In the genomic region with DNA sequence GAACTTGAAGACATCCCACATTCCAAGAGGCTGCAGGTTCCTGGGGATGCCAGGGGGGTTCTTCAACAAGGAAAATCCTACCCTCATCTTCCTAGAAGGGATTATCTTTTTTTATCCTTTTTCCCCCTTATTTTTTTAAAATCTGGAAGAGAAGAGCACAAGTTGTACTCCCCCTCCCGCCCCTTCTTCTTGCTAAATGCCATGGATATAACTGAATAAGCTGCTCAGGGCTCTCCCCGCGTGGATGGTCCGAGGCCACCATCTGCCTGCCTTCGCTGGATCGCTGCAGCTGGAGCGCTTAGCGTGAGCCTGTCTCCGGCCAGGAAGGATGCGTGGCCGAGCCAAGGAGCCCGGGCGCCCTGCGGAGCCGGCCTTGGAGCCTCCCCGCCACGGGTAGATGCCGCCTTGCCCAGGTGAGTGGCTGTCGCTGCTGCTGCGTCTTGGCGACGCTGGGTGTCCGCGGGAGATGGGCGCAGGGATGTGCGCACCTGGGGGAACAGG, we compare ENCODE assay signal across 8 mouse cellular contexts. TPM values are rescaled to one million over a fixed set of nuclear protein-coding genes. Genes with fewer than 3 reads are reported as not detected.
DNase-seq lines count a peak whose midpoint lies in the region; ATAC-seq and TF ChIP-seq lines count a peak whose summit lies in the region.

No protein-coding gene starts in this region.

- no peak for TF ChIP-seq POLR2A in cortical plate, adult 2 months (IDR thresholded peaks at IDR 0.05; ENCODE audit: extremely low read depth, insufficient read depth, low read length)

- no peak for TF ChIP-seq CTCF in cortical plate, adult 2 months (IDR thresholded peaks at IDR 0.05; ENCODE audit: extremely low read depth, insufficient read depth, low read length)

- no peak for DNase-seq in heart, postnatal 25 days (ENCODE audit: low spot score)
- DNase-seq in left cerebral cortex, postnatal 4 days = peak; percentile 57
- peak; percentile 52 to 59 for DNase-seq in right cerebral cortex, adult 2 months (ENCODE audit: low spot score in 2 of 2)
- no peak for DNase-seq in lung, postnatal 14 days
- no peak for DNase-seq in spleen, postnatal 4 days (ENCODE audit: low spot score in 2 of 2)

- no peak overlapping the region for H3K9ac ChIP-seq in heart, embryonic 14.5 days (ENCODE audit: low read length)
- H3K9ac ChIP-seq in heart, embryonic 16.5 days (ENCODE audit: low read length) = no peak overlapping the region

- peaks cover 72% of the 10 kb centered on the region for H3K27me3 ChIP-seq in heart, embryonic 14.5 days (ENCODE audit: control insufficient read depth, insufficient read depth, low read length)
- peaks cover 49% of the 10 kb centered on the region for H3K27me3 ChIP-seq in heart, embryonic 16.5 days (ENCODE audit: control insufficient read depth, insufficient read depth, low read length)

- H3K4me2 ChIP-seq in heart, embryonic 14.5 days (ENCODE audit: low read length) = peak overlapping the region; percentile 87
- H3K4me2 ChIP-seq in heart, embryonic 16.5 days (ENCODE audit: low read depth, low read length) = peak overlapping the region; percentile 94

- no peak overlapping the region for H3K27ac ChIP-seq in heart, embryonic 14.5 days (replicated peaks in 1 of 2; ENCODE audit: control insufficient read depth in 1 of 2, insufficient read depth in 1 of 2, low read depth in 2 of 2, low read length in 2 of 2)
- H3K27ac ChIP-seq in cortical plate, adult 2 months (ENCODE audit: insufficient read depth, low read length) = peak overlapping the region; percentile 79
- no peak overlapping the region for H3K27ac ChIP-seq in heart, embryonic 16.5 days (ENCODE audit: low read length)

- intact Hi-C loops in heart, postnatal 25 days (cut with DNase I) = no loop called here
- intact Hi-C loops in left cerebral cortex, postnatal 4 days (cut with DNase I) = loop anchor here (5.0 to 10.0 kb wide), 5 partner anchors 240 to 962 kb away; no protein-coding TSS in a partner anchor

- no peak for ATAC-seq in heart, embryonic 14.5 days (ENCODE audit: insufficient number of reproducible peaks, insufficient read depth, low FRiP score, low read depth)
- no peak for ATAC-seq in heart, embryonic 16.5 days (replicated peaks; ENCODE audit: extremely low read depth, insufficient read depth, low FRiP score)

- peaks cover 4 to 10% of the 10 kb centered on the region in 2 experiments; a peak in 2 of 4 replicates for H3K4me1 ChIP-seq in heart, embryonic 14.5 days (ENCODE audit: control insufficient read depth in 2 of 2, insufficient read depth in 2 of 2, low read length in 2 of 2)
- peaks cover 2% of the 10 kb centered on the region for H3K4me1 ChIP-seq in cortical plate, adult 2 months (ENCODE audit: control insufficient read depth, insufficient read depth, low read length)
- H3K4me1 ChIP-seq in heart, embryonic 16.5 days (ENCODE audit: control insufficient read depth, insufficient read depth, low read length) = peaks cover 3% of the 10 kb centered on the region

- WGBS in heart, embryonic 14.5 days = 1% methylated on average over 26 of the region's 26 CpGs
- under 1% methylated on average over 26 of the region's 26 CpGs for WGBS in heart, embryonic 16.5 days

- H3K36me3 ChIP-seq in heart, embryonic 14.5 days (ENCODE audit: control insufficient read depth, insufficient read depth, low read length) = no peaks in the 10 kb centered on the region
- H3K36me3 ChIP-seq in heart, embryonic 16.5 days (ENCODE audit: control insufficient read depth, insufficient read depth) = no peaks in the 10 kb centered on the region

- no peaks in the 10 kb centered on the region for H3K9me3 ChIP-seq in heart, embryonic 14.5 days (ENCODE audit: control insufficient read depth, low read length)
- H3K9me3 ChIP-seq in heart, embryonic 16.5 days (replicated peaks; ENCODE audit: control insufficient read depth, low read length) = no peaks in the 10 kb centered on the region

- H3K4me3 ChIP-seq in heart, embryonic 14.5 days (ENCODE audit: control insufficient read depth in 1 of 2, insufficient read depth in 1 of 2, low read depth in 1 of 2, low read length in 2 of 2) = peak overlapping the region; percentile 51 to 66; a peak in 3 of 4 replicates
- H3K4me3 ChIP-seq in cortical plate, adult 2 months (ENCODE audit: insufficient read depth, low read length) = peak overlapping the region; percentile 64
- H3K4me3 ChIP-seq in heart, embryonic 16.5 days (ENCODE audit: low read length) = peak overlapping the region; percentile 64

RNA-seq across cellular contexts. Expression of a gene that starts 0.3 kb away (rescaled TPM):
- 0.34 TPM in 1 of 2 replicates, not detected in the other for polyA plus RNA-seq in heart, embryonic 14.5 days (2014; fragmentation: Nextera tagmentation; extraction: Ambion mirVana)
- total RNA-seq in heart, postnatal 25 days (2021) = under 1 TPM; 0.48 to 0.70 TPM
- 13.2 and 13.4 TPM in 2 replicates for polyA plus RNA-seq in cortical plate, adult 2 months (2012; rRNA removed)
- polyA plus RNA-seq in heart, embryonic 16.5 days (2015; fragmentation: Nextera tagmentation; extraction: Ambion mirVana) = 0.08 and 0.20 TPM in 2 replicates
- 10 to 100 TPM; 47.2 to 47.4 TPM for total RNA-seq in left cerebral cortex, postnatal 4 days (2021)

Comparison
In these comparisons a context has a peak if more than half of its experiments do, and no peak if none do; other contexts are left out.
1. DNase-seq: peak in left cerebral cortex, postnatal 4 days (single experiment) and right cerebral cortex, adult 2 months (2 of 2); none in heart, postnatal 25 days (single experiment), lung, postnatal 14 days (single experiment) and spleen, postnatal 4 days (0 of 2).
2. RNA of a gene that starts 0.3 kb away (polyA plus RNA-seq): 13.2 to 13.4 TPM in cortical plate, adult 2 months; 0.34 TPM in heart, embryonic 14.5 days and 0.08 to 0.20 TPM in heart, embryonic 16.5 days; every median in the first group is over 10 times any median in the second.
3. Peak in every context shown above with its lines, with median percentiles within 50 percentile points of each other: H3K4me3 ChIP-seq.